Mouse (Mus musculus): ENCODE data around the gene Fer1l5. TPM values are rescaled to one million over a fixed set of nuclear protein-coding genes. Genes with fewer than 3 reads are reported as not detected.
A peak's percentile ranks its signal among the peaks of the same experiment; 100 is the strongest.

Fer1l5 gene
- total and polyA plus RNA-seq, 2 experiments = not detected

DNA sequence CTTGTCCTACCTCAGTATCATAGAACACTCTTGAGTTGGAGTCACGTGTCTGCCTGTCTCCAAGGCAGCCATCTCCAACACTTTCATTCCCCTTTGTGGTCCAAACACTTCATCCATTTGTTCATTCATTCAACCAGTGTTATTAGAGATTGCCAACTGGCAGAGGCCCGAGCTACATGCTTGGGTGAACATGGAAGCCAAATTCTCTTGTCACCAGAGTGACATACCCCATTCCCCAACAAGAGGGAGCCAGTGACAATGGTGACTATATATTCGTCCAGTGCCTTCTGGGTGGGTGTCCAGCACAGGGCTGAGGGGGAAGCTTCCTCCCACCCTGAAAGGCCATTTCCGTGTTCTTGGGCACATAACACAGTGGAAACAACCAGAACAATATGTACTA, 7.5 kb downstream of the Fer1l5 start:
- Histone ChIP-seq H3K36me3 (ENCODE audit: control insufficient read depth, insufficient read depth, low read length) (no peaks in the 10 kb centered on the region), H3K9ac (ENCODE audit: low read depth, low read length) (no peak overlapping the region), H3K4me3 (ENCODE audit: insufficient read depth, low read depth, low read length) (no peak overlapping the region), H3K4me1 (ENCODE audit: control insufficient read depth, insufficient read depth, low read length) (0 out of 2 replicates have a peak, but pooled peaks cover 1% of the 10 kb centered on the region), H3K27ac (replicated peaks; ENCODE audit: insufficient read depth, low read depth, low read length) (no peak overlapping the region), H3K79me2 (ENCODE audit: control insufficient read depth, insufficient read depth, low read length) (no peaks in the 10 kb centered on the region), H3K27me3 (ENCODE audit: control insufficient read depth, insufficient read depth, low read length) (no peaks in the 10 kb centered on the region)
- WGBS = 66% methylated on average over 4 of the region's 4 CpGs
- no peak for DNase-seq (ENCODE audit: extremely low read depth, low read depth, low spot score)
- TF ChIP-seq POLR2A (IDR thresholded peaks at IDR 0.05; ENCODE audit: extremely low read depth, insufficient read depth, low read length) (no peak), CTCF (IDR thresholded peaks at IDR 0.05; ENCODE audit: low read depth, low read length) (peak; percentile 7; the same call in 1 of the 2 replicates)

DNA sequence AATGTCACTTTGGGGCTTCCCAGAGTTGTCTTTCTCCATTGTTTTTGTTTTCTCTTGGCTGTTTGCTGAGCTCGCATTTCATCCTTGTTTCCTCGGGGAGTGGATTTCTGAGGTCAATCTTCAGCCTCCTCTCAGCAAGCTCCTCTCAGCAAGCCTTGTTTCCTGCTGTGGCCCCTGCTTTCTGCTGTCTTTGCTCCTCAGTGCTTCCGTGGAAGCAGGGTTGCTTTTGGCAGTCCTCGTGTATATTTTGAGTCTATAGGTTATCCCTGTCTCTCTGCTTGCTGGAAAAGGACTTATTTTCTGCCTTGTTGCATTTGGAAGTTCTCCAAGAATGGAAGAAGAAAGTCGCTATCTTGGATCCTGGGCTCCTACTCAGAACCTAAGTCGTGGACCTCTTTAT, 24.9 kb downstream of the Fer1l5 start:
- no peak for DNase-seq (ENCODE audit: extremely low read depth, low read depth, low spot score)
- no peak overlapping the region for H3K4me3 ChIP-seq (ENCODE audit: insufficient read depth, low read depth, low read length)
- H3K27me3 ChIP-seq (ENCODE audit: control insufficient read depth, insufficient read depth, low read length) = no peaks in the 10 kb centered on the region
- H3K4me1 ChIP-seq (ENCODE audit: control insufficient read depth, insufficient read depth, low read length) = no peaks in the 10 kb centered on the region
- no peak overlapping the region for H3K27ac ChIP-seq (replicated peaks; ENCODE audit: insufficient read depth, low read depth, low read length)
- no peaks in the 10 kb centered on the region for H3K79me2 ChIP-seq (ENCODE audit: control insufficient read depth, insufficient read depth, low read length)
- no peak overlapping the region for H3K9ac ChIP-seq (ENCODE audit: low read depth, low read length)
- no peaks in the 10 kb centered on the region for H3K36me3 ChIP-seq (ENCODE audit: control insufficient read depth, insufficient read depth, low read length)
- TF ChIP-seq POLR2A (IDR thresholded peaks at IDR 0.05; ENCODE audit: extremely low read depth, insufficient read depth, low read length) (no peak), CTCF (IDR thresholded peaks at IDR 0.05; ENCODE audit: low read depth, low read length) (no peak)
- WGBS = 29% methylated on average over 6 of the region's 6 CpGs

DNA sequence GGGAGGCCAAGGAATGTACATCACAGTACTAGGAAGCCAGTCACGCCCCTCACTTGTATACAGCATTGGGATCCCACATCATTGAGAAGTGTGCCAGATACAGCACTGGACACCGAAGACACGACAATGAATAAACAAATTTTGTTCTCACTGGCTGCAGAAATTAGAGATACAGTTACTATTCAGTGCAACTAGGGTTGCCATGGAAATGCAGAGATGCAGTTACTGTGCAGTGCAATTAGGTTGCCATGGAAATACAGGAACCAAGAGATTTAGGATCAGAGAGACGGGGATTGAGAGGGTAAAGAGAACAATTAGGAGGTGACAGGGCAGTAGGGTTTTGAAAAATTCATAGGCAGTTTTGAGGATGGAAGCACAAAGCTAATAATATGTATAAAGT, 29.4 kb downstream of the Fer1l5 start:
- WGBS = 88% methylated on average over 4 of the region's 4 CpGs
- no peak overlapping the region for H3K9ac ChIP-seq (ENCODE audit: low read depth, low read length)
- no peak overlapping the region for H3K27ac ChIP-seq (replicated peaks; ENCODE audit: insufficient read depth, low read depth, low read length)
- DNase-seq (ENCODE audit: extremely low read depth, low read depth, low spot score) = no peak
- H3K4me1 ChIP-seq (ENCODE audit: control insufficient read depth, insufficient read depth, low read length) = no peaks in the 10 kb centered on the region
- TF ChIP-seq CTCF (IDR thresholded peaks at IDR 0.05; ENCODE audit: low read depth, low read length) (no peak), POLR2A (IDR thresholded peaks at IDR 0.05; ENCODE audit: extremely low read depth, insufficient read depth, low read length) (no peak)
- H3K4me3 ChIP-seq (ENCODE audit: insufficient read depth, low read depth, low read length) = no peak overlapping the region
- H3K36me3 ChIP-seq (ENCODE audit: control insufficient read depth, insufficient read depth, low read length) = no peaks in the 10 kb centered on the region
- H3K79me2 ChIP-seq (ENCODE audit: control insufficient read depth, insufficient read depth, low read length) = no peaks in the 10 kb centered on the region
- no peaks in the 10 kb centered on the region for H3K27me3 ChIP-seq (ENCODE audit: control insufficient read depth, insufficient read depth, low read length)

DNA sequence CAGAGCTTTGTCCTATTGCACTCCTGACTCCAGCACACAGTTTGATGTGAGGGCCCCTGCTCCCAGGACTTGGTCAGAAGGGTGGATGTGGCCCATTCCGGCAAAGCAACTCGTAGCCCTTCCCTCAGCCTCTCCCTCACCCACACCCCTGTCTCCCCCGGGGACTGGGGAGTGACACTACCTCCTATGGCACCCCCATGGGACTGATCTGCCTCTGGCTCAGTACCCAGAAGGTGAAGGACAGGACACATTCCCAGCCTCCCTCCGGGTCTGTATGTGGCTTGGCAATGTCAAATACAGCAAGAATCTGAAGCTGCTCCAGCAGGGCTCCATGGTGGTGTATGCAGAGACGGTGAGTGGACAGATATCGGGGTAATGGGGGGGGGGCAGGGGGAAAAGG, 32.4 kb downstream of the Fer1l5 start:
- Histone ChIP-seq H3K4me3 (ENCODE audit: insufficient read depth, low read depth, low read length) (no peak overlapping the region), H3K4me1 (ENCODE audit: control insufficient read depth, insufficient read depth, low read length) (no peaks in the 10 kb centered on the region), H3K27me3 (ENCODE audit: control insufficient read depth, insufficient read depth, low read length) (no peaks in the 10 kb centered on the region), H3K27ac (replicated peaks; ENCODE audit: insufficient read depth, low read depth, low read length) (no peak overlapping the region), H3K79me2 (ENCODE audit: control insufficient read depth, insufficient read depth, low read length) (no peaks in the 10 kb centered on the region), H3K36me3 (ENCODE audit: control insufficient read depth, insufficient read depth, low read length) (no peaks in the 10 kb centered on the region), H3K9ac (ENCODE audit: low read depth, low read length) (no peak overlapping the region)
- TF ChIP-seq CTCF (IDR thresholded peaks at IDR 0.05; ENCODE audit: low read depth, low read length) (no peak), POLR2A (IDR thresholded peaks at IDR 0.05; ENCODE audit: extremely low read depth, insufficient read depth, low read length) (no peak)
- 81% methylated on average over 6 of the region's 6 CpGs for WGBS
- DNase-seq (ENCODE audit: extremely low read depth, low read depth, low spot score) = no peak

DNA sequence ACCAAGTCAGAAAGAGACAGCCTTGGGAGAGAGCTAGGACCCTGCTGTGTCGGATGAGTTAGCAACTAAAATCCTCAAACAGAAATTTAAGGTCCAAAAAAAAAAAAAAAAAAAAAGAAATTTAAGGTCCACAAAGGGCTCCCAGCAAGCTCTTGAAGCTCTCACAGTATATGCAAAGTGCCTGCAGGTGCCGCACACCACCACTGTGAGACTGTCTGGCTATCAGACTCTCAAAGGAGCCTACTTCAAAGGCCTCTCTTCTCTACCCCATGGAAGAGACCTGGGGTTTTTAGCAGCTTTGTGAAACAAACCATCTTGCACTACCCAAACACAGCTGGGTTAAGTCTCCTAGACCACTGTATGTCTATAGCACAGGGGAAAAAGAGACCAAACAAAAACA, 57.4 kb downstream of the Fer1l5 start:
- TF ChIP-seq POLR2A (IDR thresholded peaks at IDR 0.05; ENCODE audit: extremely low read depth, insufficient read depth, low read length) = no peak
- no peak for TF ChIP-seq CTCF (IDR thresholded peaks at IDR 0.05; ENCODE audit: low read depth, low read length)
- WGBS = 96% methylated on average over 2 of the region's 2 CpGs

DNA sequence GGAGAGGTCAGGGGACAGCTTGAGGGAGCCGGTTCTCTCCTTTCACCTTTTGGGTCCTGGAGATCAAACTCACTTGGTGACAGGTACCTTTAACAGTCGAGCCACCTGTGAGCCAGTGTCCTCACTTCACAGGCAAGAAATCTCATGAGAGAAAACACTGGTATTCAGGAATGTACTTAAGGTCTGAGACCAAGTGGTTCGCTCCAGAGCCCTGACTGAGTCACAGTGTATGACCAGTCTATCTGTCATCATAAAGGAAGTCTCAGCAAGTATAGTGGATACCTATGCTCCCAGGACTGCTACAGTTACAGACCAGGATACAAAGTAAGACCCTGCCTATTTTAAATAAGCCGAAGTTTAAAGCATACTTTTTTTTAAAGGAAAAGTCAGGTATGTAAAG, 60.9 kb downstream of the Fer1l5 start:
- Histone ChIP-seq H3K79me2 (ENCODE audit: control insufficient read depth, insufficient read depth, low read length) (no peaks in the 10 kb centered on the region), H3K4me1 (ENCODE audit: control insufficient read depth, insufficient read depth, low read length) (no peaks in the 10 kb centered on the region), H3K27me3 (ENCODE audit: control insufficient read depth, insufficient read depth, low read length) (no peaks in the 10 kb centered on the region), H3K9ac (ENCODE audit: low read depth, low read length) (no peak overlapping the region), H3K4me3 (ENCODE audit: insufficient read depth, low read depth, low read length) (no peak overlapping the region), H3K27ac (replicated peaks; ENCODE audit: insufficient read depth, low read depth, low read length) (no peak overlapping the region), H3K36me3 (ENCODE audit: control insufficient read depth, insufficient read depth, low read length) (peaks cover 16% of the 10 kb centered on the region)
- TF ChIP-seq POLR2A (IDR thresholded peaks at IDR 0.05; ENCODE audit: extremely low read depth, insufficient read depth, low read length) (no peak), CTCF (IDR thresholded peaks at IDR 0.05; ENCODE audit: low read depth, low read length) (no peak)
- WGBS = 84% methylated on average over 4 of the region's 4 CpGs
- DNase-seq (ENCODE audit: extremely low read depth, low read depth, low spot score) = no peak

More for the DNA sequence above, 57.4 kb downstream of the Fer1l5 start:
- DNase-seq (ENCODE audit: extremely low read depth, low read depth, low spot score) = no peak
- no peak overlapping the region for H3K4me3 ChIP-seq (ENCODE audit: insufficient read depth, low read depth, low read length)
- no peak overlapping the region for H3K9ac ChIP-seq (ENCODE audit: low read depth, low read length)
- no peaks in the 10 kb centered on the region for H3K79me2 ChIP-seq (ENCODE audit: control insufficient read depth, insufficient read depth, low read length)
- no peaks in the 10 kb centered on the region for H3K4me1 ChIP-seq (ENCODE audit: control insufficient read depth, insufficient read depth, low read length)
- H3K36me3 ChIP-seq (ENCODE audit: control insufficient read depth, insufficient read depth, low read length) = peaks cover 25% of the 10 kb centered on the region
- no peak overlapping the region for H3K27ac ChIP-seq (replicated peaks; ENCODE audit: insufficient read depth, low read depth, low read length)
- H3K27me3 ChIP-seq (ENCODE audit: control insufficient read depth, insufficient read depth, low read length) = no peaks in the 10 kb centered on the region
